23 mouse cellular contexts compared by ENCODE assay signal in genomic region chr12:13519413-13519812, GRCm38 (mm10).
DNase-seq lines count a peak whose midpoint lies in the region; ATAC-seq and TF ChIP-seq lines count a peak whose summit lies in the region.
"Had no signal": no experiment of that assay in that cellular context is flagged by ENCODE, and none has a peak within 500 bp of the region (broad histone marks: within the 10 kb centered on the region; RNA-seq: fewer than 3 reads in every experiment).

No protein-coding gene starts in this region.

- H3K4me2 ChIP-seq in heart, embryonic 11.5 days: no peak overlapping the region
- H3K4me2 ChIP-seq in liver, embryonic 11.5 days: no peak overlapping the region
- H3K4me2 ChIP-seq in liver, embryonic 14.5 days (ENCODE audit: low read depth): no peak overlapping the region
- H3K4me2 ChIP-seq: hindbrain, embryonic 14.5 days had no signal

- peaks cover 3% of the 10 kb centered on the region; the same call in 1 of the 2 replicates for H3K36me3 ChIP-seq in heart, embryonic 11.5 days (ENCODE audit: control insufficient read depth, insufficient read depth, low read length)
- H3K36me3 ChIP-seq in liver, embryonic 11.5 days (ENCODE audit: control insufficient read depth, insufficient read depth, low read length): no peaks in the 10 kb centered on the region; the same call in 1 of the 2 replicates
- H3K36me3 ChIP-seq in liver, embryonic 14.5 days (replicated peaks; ENCODE audit: control insufficient read depth, insufficient read depth, low read depth): no peaks in the 10 kb centered on the region

- 62% methylated on average over 6 of the region's 6 CpGs for WGBS in heart, embryonic 11.5 days (ENCODE audit: insufficient replicate concordance)
- whole genome bisulfite sequencing in liver, embryonic 11.5 days: 75% methylated on average over 6 of the region's 6 CpGs
- WGBS in liver, embryonic 14.5 days (ENCODE audit: insufficient replicate concordance): 64% methylated on average over 6 of the region's 6 CpGs
- 93% methylated on average over 6 of the region's 6 CpGs for WGBS in lung, adult 2 months

- no peak for TF ChIP-seq EP300 in liver, embryonic 14.5 days (IDR thresholded peaks at IDR 0.05; ENCODE audit: low read depth)

- ATAC-seq in heart, embryonic 11.5 days (replicated peaks; ENCODE audit: insufficient number of reproducible peaks, low FRiP score, low TSS enrichment): peak; percentile 76; the same call in 1 of the 2 replicates
- ATAC-seq in liver, embryonic 11.5 days (replicated peaks; ENCODE audit: low FRiP score): peak; percentile 75
- ATAC-seq in liver, embryonic 14.5 days (ENCODE audit: insufficient read depth): peak; percentile 68
- ATAC-seq: activated CD4-positive, CD25-positive, alpha-beta regulatory T cell, adult 4 months; CD4-positive, CD25-positive, alpha-beta regulatory T cell, adult 4 months; forebrain, embryonic 14.5 days; forebrain, postnatal 0 days; hindbrain, postnatal 0 days; inflammation-experienced regulatory T-cells, adult 6 months; intestine, embryonic 16.5 days had no signal

- H3K9ac ChIP-seq in heart, embryonic 11.5 days (ENCODE audit: low read depth, low read length): no peak overlapping the region
- no peak overlapping the region for H3K9ac ChIP-seq in liver, embryonic 11.5 days (ENCODE audit: low read depth, low read length)
- no peak overlapping the region for H3K9ac ChIP-seq in liver, embryonic 14.5 days (replicated peaks)
- H3K9ac ChIP-seq: forebrain, postnatal 0 days; hindbrain, embryonic 14.5 days had no signal

- no peaks in the 10 kb centered on the region for H3K9me3 ChIP-seq in heart, embryonic 11.5 days (replicated peaks; ENCODE audit: control insufficient read depth, low read length)
- no peaks in the 10 kb centered on the region for H3K9me3 ChIP-seq in liver, embryonic 11.5 days (ENCODE audit: control insufficient read depth, low read length)
- H3K9me3 ChIP-seq in liver, embryonic 14.5 days (ENCODE audit: control insufficient read depth, low read length): no peaks in the 10 kb centered on the region

- DNase-seq in heart, postnatal 25 days (ENCODE audit: low spot score): no peak
- peak; percentile 13 for DNase-seq in c-Kit-positive CD71-positive TER-119-positive erythroid progenitor cells, embryonic 14.5 days (ENCODE audit: low spot score)
- DNase-seq in liver, embryonic 11.5 days (ENCODE audit: low spot score): no peak
- DNase-seq in liver, embryonic 14.5 days (ENCODE audit: low read depth in 3 of 3, low spot score in 3 of 3): peak; percentile 13 to 33 (median 31)
- no peak for DNase-seq in lung, adult 2 months
- DNase-seq: adrenal gland, adult 8-10 months; adrenal gland, postnatal 25 days; cerebellum, adult 18-20 months; cerebellum, adult 9-10 months; cerebellum, postnatal 14 days; forebrain, postnatal 0 days; gastrocnemius, adult 2 months; gastrocnemius, postnatal 14 days; heart, adult 2 months; heart, postnatal 4 days had no signal

- no peak for TF ChIP-seq CTCF in liver, embryonic 14.5 days (IDR thresholded peaks at IDR 0.05; ENCODE audit: low read depth)
- TF ChIP-seq CTCF in lung, adult 2 months (IDR thresholded peaks at IDR 0.05; ENCODE audit: insufficient read depth, low read length): no peak

- no peaks in the 10 kb centered on the region for H3K4me1 ChIP-seq in heart, embryonic 11.5 days (ENCODE audit: control insufficient read depth, insufficient read depth, low read length)
- no peaks in the 10 kb centered on the region for H3K4me1 ChIP-seq in liver, embryonic 11.5 days (replicated peaks; ENCODE audit: control insufficient read depth, insufficient read depth, low read length)
- H3K4me1 ChIP-seq in liver, embryonic 14.5 days (replicated peaks; ENCODE audit: control insufficient read depth in 2 of 2, insufficient read depth in 2 of 2, low read length in 1 of 2): peaks cover 0 to 9% of the 10 kb centered on the region in 2 experiments; a peak in 3 of 4 replicates
- no peaks in the 10 kb centered on the region for H3K4me1 ChIP-seq in lung, adult 2 months (ENCODE audit: control insufficient read depth, insufficient read depth, low read length)

- H3K4me3 ChIP-seq in heart, embryonic 11.5 days (ENCODE audit: low read depth, low read length): no peak overlapping the region
- no peak overlapping the region for H3K4me3 ChIP-seq in liver, embryonic 11.5 days (ENCODE audit: low read depth, low read length)
- no peak overlapping the region for H3K4me3 ChIP-seq in liver, embryonic 14.5 days (ENCODE audit: insufficient read depth in 1 of 2, low read depth in 2 of 2, low read length in 2 of 2)
- H3K4me3 ChIP-seq in lung, adult 2 months (replicated peaks; ENCODE audit: extremely low read depth, low read depth, low read length): no peak overlapping the region
- H3K4me3 ChIP-seq: gastrocnemius, adult 2 months; heart, adult 2 months had no signal

- H3K27me3 ChIP-seq in heart, embryonic 11.5 days (ENCODE audit: control insufficient read depth, insufficient read depth, low read length): no peaks in the 10 kb centered on the region
- no peaks in the 10 kb centered on the region for H3K27me3 ChIP-seq in liver, embryonic 11.5 days (replicated peaks; ENCODE audit: control insufficient read depth, insufficient read depth, low read length)
- H3K27me3 ChIP-seq in liver, embryonic 14.5 days (ENCODE audit: control insufficient read depth, insufficient read depth, low read length): no peaks in the 10 kb centered on the region

- no peak for TF ChIP-seq POLR2A in lung, adult 2 months (IDR thresholded peaks at IDR 0.05; ENCODE audit: borderline replicate concordance, extremely low read depth, low read depth, low read length)

- no peak overlapping the region for H3K27ac ChIP-seq in heart, embryonic 11.5 days (ENCODE audit: low read depth, low read length)
- H3K27ac ChIP-seq in liver, embryonic 11.5 days (ENCODE audit: low read depth, low read length): no peak overlapping the region
- H3K27ac ChIP-seq in liver, embryonic 14.5 days: no peak overlapping the region
- H3K27ac ChIP-seq: gastrocnemius, adult 2 months; heart, adult 2 months; hindbrain, embryonic 14.5 days; hindbrain, postnatal 0 days had no signal

- intact Hi-C loops in heart, postnatal 25 days (cut with DNase I): no loop called here

Comparison
In these comparisons a context has a peak if more than half of its experiments do, and no peak if none do; other contexts are left out.
1. DNase-seq: peak in c-Kit-positive CD71-positive TER-119-positive erythroid progenitor cells, embryonic 14.5 days (single experiment) and liver, embryonic 14.5 days (3 of 3); none in heart, postnatal 25 days (single experiment), liver, embryonic 11.5 days (single experiment) and lung, adult 2 months (single experiment).
2. Peak in every context shown above with its lines, with median percentiles within 50 percentile points of each other: ATAC-seq.